Mouse (Mus musculus) embryo, embryonic 10.5 days (tissue): ENCODE measurements around the gene Sult2a4.
"Not testable (repeated sequence)": the region's sequence is repeated elsewhere in the genome, so short reads cannot be mapped to it uniquely, and the experiment has no call there.

ENCODE experiments used
- DNase-seq: peaks from one replicate; pipeline ENCODE4 v3.0.0-alpha.2; 2015; ENCODE audit warnings: low spot score

Gene Sult2a4

GRCm38 (mm10) chr7:13989507-13989906, at the start of gene Sult2a4:
TSS of gene Sult2a4 (minus strand) at chr7:13989607.
- not testable (repeated sequence) for DNase-seq

- not testable (repeated sequence) for DNase-seq
Observed at GRCm38 (mm10) chr7:14030831-14031230, 41.4 kb upstream of the Sult2a4 start.

DNA sequence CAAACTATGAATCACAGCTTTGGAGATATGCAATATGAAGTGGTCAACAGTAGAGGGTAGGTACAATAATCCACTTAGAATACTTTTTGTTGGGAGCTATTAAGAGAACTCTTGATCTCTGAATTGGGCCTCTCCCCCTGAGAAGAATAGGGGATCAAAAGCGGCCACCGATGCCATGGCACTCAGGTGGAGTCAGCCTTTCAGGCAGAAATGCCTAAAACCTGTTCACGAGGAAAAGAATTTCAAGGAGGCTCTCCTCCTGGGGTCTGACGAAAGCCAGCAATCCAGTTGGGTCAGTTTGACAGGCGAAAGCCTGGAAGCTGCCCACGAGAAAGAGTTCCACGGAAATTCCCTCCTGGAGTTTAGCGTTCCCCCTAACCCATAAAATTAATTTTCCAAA, 23.7 kb upstream of the Sult2a4 start:
- no peak for DNase-seq

GRCm38 (mm10) chr7:14010686-14011085, 21.3 kb upstream of the Sult2a4 start:
- not testable (repeated sequence) for DNase-seq
